ENCODE assay signal across 14 mouse cellular contexts in genomic region chr4:33270386-33271314, GRCm38 (mm10).
"Had no signal": no experiment of that assay in that cellular context is flagged by ENCODE, and none has a peak within 500 bp of the region (broad histone marks: within the 10 kb centered on the region; RNA-seq: fewer than 3 reads in every experiment).

No protein-coding gene starts in this region.

- H3K36me3 ChIP-seq: liver, embryonic 15.5 days; midbrain, embryonic 13.5 days had no signal

- H3K27ac ChIP-seq: hindbrain, postnatal 0 days; liver, embryonic 15.5 days; midbrain, embryonic 13.5 days had no signal

- H3K4me3 ChIP-seq: liver, embryonic 15.5 days; midbrain, embryonic 13.5 days had no signal

- DNase-seq: kidney, adult 9 months; layer of hippocampus, adult 9-11 months; left cerebral cortex, postnatal 4 days; lung, adult 2 months; lung, postnatal 36 days; right cerebral cortex, postnatal 4 days; spleen, adult 18-20 months; thymus, postnatal 4 days had no signal

- H3K9me3 ChIP-seq: liver, embryonic 15.5 days had no signal

- ATAC-seq: hindbrain, postnatal 0 days; intestine, postnatal 0 days; lung, postnatal 0 days; midbrain, embryonic 13.5 days had no signal

- H3K9ac ChIP-seq: liver, embryonic 15.5 days; midbrain, embryonic 13.5 days had no signal

- H3K4me1 ChIP-seq: liver, embryonic 15.5 days; midbrain, embryonic 13.5 days had no signal

- H3K27me3 ChIP-seq: liver, embryonic 15.5 days; midbrain, embryonic 13.5 days had no signal

- H3K4me2 ChIP-seq: liver, embryonic 11.5 days; liver, embryonic 15.5 days; midbrain, embryonic 13.5 days had no signal
